Mouse (Mus musculus): ENCODE data around the gene Aff3.

DNA sequence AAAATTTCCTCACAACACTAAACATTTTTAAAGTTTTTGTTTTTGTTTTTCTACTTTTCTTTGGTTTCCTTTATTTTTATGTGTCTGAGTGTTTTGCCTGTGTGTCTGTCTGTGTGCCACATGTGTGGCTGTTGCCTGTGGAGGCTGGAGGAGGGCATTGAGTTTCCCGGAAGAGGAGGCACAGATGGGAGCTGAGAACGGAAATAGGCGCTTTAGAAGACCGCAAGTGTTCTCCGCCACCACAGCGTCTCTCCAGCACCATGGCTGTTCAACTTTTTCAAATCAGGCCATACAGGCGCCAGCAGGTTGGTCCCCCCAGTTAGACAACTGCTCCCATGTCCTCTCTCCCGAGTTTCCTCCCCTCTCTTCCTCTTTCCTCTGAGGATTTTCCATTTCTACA, 155.5 kb downstream of the Aff3 start:
- no peak for TF ChIP-seq POLR2A (IDR thresholded peaks at IDR 0.05; ENCODE audit: borderline replicate concordance, extremely low read depth, low read depth, low read length)
- TF ChIP-seq CTCF (IDR thresholded peaks at IDR 0.05; ENCODE audit: insufficient read depth, low read length): no peak

Data from lung, adult 2 months (tissue).